Mouse (Mus musculus): Measurements from ENCODE around the gene Snx33.

- TF ChIP-seq CTCF (IDR thresholded peaks at IDR 0.05; ENCODE audit: low read depth): no peak
- TF ChIP-seq EP300 (IDR thresholded peaks at IDR 0.05; ENCODE audit: low read depth): no peak
These were observed 28.9 kb upstream of the Snx33 start for GRCm38 (mm10) chr9:56956966-56957675.
